Mouse (Mus musculus) CD4-positive, CD25-positive, alpha-beta regulatory T cell, adult 4 months (primary cell): ENCODE measurements around the gene Gm14226. TPM values are rescaled to one million over a fixed set of nuclear protein-coding genes. Genes with fewer than 3 reads are reported as not detected.
A peak's percentile ranks its signal among the peaks of the same experiment; 100 is the strongest.
"Not testable (repeated sequence)": the region's sequence is repeated elsewhere in the genome, so short reads cannot be mapped to it uniquely, and the experiment has no call there.

Experiments used
- ATAC-seq: one replicate; pipeline ENCODE4 v1.8.0; 2017
- polyA plus RNA-seq, 2 experiments: library from polyadenylated mRNA; unstranded; fragments of 100-300 nt; shearing (Covaris generic); gene quantifications; one replicate each; pipeline ENCODE4 v1.2.1; 2017

The Gm14226 gene
- polyA plus RNA-seq, result not detected

DNA sequence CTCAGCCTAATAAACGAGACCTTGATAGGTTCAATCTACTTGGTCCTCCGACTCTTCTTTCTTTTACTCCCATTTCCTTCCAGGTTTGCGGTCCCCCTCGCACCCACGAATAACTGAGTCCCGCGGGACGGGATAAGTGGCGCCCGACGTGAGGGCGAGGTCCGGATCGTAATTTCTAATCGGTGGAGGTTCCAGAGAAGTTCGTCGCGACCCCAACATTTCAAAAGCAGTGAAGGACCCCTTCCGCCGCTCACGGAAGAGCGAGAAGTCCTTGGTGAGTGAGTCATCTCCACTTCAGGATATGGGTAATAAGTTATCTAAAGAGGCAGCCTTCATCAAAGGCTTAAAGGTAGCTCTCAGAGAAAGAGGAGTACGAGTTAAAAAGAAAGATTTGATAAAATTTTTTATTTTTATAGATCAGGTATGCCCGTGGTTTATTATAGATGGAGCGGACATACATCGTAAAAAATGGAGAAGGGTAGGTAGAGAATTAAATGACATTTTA is at the start of gene Gm14226:
Gene Gm14226, plus strand, starts transcription at position 16 of the 505 bp plus-strand sequence.
- ATAC-seq, result not testable (repeated sequence)

DNA sequence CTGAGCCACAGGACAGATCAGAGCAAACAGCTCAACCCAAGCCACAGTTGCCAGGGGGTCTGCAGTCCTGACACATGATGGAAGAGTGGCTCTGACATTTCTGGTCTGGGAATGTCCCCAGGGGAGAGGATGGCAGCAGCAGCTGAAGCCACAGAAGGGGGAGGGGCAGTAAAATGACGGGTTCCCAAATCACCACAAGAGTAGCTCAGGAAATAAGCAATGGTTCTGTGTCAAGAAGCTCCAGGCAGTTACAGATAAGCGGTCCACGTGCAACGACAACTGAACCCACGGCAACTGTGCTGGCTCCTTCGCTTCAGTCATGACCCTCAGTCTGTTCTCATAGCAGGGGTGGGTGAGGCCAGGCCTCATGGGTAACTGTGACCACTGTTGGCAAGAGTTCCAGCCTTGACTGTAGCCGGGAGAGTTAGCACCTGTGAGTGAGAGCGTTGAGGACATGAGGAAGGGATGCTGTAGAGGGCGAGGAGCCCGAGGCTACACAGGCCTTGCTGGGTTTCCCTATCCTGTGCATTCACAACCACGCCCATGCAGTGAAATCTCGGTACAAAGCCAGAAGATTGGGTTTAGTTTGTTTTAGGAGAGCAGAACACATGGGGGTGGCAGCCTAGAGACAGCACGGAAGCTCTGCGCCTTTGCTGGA is 48.2 kb upstream of the Gm14226 start:
- not testable (repeated sequence) for ATAC-seq

DNA sequence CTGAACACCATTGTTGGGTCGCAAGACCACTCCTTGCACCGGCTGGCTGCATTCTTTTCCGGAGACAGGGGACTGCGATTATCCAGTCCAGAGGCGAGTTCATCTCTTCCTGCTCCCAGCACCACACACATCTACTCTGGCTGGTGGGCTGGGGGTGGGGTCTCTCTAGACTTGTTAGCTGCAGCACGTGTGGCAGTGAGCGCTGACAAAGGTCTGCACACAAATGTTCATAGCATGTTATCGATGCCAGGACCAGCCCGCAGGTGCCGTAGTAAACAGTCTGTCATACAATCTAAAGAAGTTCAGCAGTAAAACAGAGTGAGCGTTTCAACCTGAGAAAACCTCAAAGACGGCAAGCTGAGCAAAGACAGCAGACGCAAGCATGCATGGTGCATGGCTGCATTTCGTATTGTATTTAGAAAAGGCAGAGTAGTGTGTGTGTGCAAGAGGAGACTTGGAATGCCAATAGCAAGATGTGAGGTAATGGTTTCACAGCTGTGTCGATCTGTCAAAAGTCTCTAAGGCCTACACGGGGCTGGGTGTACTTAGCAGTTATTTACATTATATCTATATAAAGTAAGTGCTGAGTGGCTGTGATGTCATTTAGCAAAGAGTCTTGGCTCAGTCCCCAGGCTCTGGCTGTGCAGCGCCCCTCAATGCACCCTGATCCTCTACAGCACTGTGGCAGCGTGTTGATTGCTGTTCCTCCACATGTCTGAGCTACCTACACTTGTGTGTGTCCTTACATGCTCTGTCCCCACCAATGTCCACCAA is 46.0 kb upstream of the Gm14226 start:
- no peak for ATAC-seq

DNA sequence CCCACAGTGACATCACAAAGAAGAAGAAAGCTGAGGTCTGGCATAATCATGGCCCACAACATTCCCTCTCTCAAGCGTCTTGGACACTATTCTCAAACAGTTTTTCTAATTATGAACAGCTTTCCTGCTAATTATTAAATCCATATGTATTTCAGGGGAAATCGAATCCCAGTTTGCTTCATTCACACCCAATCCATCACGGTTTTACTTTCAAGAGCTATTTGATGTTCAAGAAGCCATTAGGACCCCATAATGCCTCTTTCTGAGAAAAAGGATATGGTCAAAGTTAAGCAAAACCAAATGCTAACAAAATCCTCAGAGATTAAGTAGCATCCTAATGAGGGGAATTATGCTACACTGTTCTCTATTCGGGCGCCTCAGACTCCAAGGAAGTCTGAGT is 45.1 kb upstream of the Gm14226 start:
- ATAC-seq, result no peak

DNA sequence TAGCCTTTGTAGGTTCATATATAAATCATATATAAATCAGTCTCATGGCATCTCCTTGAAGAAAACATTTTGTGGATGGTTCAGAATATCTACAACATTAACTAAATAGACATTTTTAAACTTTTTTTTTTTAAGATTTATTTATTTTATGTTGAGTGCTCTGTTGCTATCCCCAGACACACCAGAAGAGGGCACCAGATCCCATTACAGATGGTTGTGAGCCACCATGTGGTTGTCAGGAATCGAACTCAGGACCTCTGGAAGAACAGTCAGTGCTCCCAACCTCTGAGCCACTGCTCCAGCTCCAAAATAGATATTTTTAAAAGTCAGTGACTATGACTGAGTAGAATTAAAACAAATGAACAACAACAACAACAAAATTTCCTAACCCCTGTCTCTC is 31.5 kb upstream of the Gm14226 start:
- no peak for ATAC-seq

DNA sequence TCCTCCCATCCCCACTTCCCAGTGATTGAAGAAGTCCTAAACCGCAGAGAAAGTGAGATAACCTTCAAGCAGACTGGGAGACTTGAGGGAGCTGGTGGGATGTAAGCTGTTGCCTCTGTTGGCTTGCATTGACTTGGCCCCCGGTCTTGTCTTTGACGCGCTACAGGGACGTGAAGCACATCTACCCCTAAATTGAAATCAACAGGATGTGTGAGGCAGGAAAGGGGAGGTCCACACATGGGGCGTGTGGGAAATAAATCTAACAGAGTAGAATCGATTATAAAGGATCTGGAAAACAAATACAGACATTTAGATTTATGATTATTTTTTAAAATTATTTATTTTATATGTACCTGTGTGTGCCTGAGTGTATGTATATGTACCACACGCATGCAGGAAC is 26.7 kb upstream of the Gm14226 start:
- peak; percentile 90 for ATAC-seq

DNA sequence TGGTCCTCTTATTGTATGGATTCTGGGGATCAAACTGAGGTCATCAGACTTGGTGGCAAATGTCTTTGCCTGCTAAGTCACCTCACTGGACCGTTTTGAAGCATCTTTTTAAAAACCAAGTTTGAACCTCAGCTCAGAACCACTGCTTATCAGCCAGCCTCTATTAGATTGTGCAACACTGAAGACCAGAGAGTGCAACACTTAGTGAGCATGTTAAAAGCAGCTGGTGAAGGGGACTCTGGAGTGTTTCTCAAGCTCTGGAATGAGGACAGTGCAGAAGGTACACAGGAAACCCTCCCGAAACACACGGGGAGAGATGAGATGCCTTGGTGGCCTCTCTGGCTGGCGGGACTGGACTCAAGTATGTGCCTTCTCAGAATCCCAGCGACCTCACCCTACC is 26.0 kb upstream of the Gm14226 start:
- ATAC-seq, result no peak

DNA sequence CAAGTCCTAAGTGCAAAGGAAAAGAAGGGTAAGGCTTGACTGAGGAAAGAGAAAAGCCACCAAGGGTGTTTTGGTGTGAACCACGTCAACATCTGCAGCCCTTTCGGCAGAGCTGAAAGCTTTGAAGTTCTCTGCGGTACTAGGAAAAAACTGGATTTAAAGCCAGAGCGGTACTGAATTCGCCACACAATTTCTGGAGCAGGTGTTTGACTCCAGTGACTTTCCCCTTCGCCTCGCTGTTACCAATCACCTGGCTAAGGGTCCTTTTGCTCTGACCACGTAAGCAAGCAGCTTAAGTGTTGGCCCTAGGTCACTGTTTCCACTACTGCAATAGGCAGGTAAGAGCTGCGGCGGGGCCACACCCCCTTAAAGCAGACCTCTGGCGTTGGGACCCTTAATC is 12.6 kb upstream of the Gm14226 start:
- no peak for ATAC-seq

DNA sequence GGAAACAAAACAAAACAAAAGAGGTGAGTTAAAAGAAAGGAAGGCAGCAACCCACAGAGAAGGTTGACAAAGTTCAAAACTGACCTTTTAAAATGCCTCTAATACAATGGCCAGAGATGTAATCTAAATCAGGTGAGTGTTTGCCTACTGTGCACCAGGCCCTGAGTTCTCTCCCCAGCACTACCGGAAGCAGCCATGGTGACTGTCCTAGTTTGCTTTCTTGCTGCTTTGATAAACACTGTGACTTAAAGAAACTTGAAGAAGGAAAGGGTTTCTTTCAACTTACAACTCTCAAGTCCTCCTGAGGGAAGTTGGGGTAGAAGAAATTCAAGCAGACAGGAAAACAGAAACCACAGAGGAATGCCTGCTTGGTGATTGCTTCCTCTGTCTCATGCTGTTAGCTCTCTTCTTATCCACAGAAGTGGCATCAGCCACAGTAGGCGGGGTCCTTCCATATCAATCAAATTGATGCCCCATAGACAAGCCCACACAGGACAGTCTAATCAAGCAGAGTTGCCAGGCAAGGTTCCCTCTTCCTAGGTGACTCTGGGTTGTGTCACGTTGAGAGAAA is 6.9 kb upstream of the Gm14226 start:
- ATAC-seq, result no peak

DNA sequence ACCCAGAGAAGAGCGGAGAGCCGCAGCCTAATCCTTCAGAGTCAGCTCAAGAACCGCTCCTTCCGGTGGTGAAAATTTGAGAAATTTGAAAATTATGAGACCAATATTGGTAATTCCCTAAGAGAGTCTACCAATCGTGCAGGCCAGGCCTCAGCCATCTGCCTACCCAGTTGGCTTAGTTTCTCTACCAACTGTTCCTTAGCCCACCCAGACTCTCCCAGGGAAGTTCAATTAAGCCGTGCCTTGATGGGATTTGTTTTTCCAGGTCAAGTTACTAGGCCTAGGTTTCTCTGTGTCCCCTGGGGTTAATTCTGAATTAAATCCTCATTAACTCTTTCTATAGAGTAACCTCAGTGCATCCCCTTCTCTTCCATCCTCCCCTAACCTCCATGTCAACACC is 5.1 kb upstream of the Gm14226 start:
- no peak for ATAC-seq

DNA sequence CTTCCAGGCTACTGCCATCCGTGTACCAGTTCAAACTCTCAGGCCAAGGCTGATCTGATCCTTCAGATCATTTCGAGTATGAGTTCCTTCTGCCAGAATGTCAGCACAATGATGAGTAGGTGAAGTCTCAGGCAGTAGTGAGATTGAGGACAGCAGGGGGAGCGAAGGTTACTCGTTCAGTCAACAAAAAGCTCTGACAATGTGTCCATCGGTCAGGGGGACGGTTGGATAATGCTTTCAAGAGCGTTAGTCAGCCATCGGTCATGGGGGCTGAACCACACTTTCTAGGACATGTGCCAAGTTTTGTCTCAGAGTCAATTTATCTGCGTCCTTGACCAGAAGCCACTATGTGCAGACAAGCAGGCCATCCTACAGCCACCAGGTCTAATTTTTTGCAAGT is 1.3 kb upstream of the Gm14226 start:
- not testable (repeated sequence) for ATAC-seq

DNA sequence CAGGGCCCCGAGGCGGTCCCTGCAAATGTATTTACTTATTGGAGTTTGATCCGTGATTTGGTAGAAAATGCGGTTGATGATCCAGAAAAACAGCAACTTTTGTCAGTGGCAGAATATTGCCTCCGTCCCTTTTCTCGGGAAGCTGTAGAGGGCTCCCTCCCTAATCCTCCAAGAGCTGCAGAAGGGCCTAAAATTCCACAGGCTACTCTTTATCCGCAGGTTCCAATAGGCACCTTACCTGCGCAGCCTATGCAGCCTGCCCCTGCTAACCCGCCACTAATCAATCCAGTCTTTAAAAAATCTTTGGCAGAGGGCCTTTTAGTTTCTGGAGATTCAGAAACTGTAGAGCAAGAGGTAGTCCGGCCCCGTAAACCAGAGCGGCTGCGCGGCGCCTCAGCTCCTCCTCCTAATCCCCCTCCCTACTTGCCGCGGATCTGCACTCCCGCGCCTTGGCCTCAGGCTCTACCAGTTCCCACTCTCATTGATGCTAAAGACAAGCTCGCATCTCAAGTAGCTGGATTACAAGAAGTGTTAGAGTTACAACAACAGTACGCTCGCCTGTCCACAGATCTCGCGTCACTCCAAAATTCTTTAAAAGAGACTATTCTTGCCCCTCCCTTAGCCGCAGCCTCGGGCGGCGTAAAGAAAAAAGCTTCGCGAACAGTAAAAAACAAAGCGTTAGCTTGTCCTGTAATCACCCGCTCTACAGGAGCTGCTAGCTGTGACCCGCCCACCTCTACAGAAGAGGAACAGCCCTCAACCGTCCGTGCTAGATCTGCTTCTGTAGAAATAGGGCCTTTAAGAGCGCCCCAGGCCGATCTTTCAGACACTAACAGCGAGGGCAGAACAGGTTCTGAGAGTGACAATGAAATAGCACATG is 936 bp downstream of the Gm14226 start:
- peak; percentile 85 for ATAC-seq

DNA sequence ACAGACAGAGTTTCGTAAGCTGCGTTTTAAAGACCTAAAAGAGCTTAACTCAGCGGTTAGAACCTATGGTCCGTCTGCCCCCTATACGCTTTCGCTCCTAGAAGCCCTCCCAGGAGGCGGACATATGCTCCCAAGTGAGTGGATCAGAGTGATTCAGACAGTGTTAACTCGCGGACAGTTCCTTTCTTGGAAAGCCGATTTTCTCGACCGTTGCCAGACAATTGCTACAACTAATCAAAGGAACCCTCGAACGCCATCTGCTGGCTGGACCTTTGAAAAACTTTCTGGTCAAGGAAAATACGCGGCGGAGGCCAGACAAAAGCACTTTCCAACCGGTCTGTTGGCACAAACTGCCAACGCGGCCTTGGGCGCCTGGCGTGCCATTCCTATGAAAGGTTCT is 1.6 kb downstream of the Gm14226 start:
- peak; percentile 40 for ATAC-seq

DNA sequence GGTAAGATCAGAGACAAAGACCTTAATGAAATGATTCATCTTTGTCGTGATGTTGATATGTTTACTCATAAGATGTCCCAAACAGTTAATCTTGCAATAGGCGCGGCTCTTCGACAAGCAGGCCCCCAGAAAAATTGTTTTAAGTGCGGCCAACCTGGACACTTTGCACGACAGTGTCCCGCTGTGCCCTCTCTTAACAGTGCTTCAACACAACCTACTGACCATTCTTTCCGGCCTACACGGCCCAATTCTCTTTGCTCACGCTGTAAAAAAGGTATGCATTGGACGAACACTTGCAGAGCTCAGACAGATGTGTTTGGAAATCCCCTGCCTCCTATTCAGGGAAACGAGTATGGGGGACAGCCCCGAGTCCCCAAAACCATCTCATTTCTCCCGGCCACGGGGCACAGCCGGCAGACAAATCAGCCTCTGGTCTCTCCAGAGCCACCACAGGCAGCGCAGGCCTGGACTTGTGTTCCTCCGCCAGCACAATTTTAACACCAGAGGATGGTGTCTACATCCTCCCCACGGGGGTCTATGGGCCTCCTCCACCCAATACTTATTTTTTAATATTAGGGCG is 2.3 kb downstream of the Gm14226 start:
- ATAC-seq, result not testable (repeated sequence)

DNA sequence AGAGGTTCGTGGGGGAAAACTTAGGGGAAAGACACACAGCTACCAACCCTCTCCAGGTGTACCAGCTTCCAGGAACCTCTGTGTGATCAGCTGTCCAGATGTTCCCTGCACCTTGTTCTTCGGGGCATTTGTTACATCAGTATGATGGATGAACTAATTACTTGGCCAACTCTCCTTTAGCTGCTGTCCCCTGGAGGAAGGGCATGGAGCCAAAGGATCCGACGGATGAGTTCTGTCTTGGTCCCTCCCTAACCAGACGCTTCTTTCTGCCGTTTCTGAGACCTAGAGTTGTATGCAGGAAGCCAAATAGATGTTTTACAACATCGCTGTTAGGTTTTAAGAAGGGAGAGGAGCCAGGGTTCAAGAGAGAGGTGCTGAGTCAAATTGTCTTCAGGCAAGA is 12.8 kb downstream of the Gm14226 start:
- no peak for ATAC-seq

DNA sequence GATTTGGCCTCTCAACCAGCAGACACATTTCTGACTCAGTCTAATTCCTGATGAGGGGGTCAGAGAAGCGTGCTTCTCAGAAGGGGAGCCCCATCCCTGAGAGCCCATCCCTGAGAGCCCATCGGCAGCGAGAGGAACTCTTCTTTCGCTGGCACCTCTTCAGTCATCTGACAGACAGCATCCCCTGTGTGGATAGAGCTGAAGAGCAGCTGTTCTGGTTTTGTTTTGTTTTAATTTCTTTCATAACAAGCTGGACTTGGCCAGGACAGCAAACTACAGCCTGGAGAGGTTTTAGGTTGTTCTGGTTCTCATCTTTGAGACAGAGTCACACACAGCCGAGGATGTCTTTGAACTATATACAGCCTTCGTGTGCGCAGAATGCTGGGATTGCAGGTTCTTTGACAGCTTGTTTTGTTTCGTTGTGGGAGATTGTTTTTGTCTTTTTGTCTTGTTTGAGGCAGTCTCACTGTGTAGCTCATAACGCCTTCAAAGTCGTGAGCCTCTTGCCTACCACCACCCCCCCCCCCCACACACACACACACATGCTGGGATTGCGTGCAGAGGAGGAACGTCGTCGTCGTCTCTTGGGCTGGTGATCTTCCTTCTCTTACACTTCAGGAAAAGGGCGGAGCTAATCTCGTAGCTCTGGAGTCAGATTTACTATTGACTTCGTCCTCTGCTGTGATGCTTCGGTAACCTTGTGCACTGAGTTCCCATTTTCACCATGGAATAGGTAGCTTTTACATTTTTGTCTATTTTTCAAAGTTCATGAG is 15.1 kb downstream of the Gm14226 start:
- peak; percentile 17 for ATAC-seq

DNA sequence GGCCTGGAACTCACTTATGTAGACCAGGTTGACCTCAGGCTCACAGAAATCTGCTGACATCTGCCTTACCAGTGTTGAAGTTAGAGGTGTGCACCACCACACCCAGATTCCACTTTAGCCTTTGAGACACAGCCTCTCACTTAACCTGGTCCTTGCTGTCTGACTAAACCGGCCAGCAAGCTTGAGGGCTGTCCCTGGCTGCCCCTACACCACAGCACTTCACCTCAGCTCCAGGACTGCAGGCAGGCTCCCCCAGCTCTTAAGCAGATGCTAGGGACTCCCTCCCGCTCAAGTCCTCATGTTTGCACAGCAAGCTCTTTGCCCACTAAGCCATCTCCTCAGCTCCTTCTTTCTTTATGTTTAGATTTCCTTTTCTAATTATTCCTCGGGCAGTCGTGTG is 21.9 kb downstream of the Gm14226 start:
- ATAC-seq, result no peak

DNA sequence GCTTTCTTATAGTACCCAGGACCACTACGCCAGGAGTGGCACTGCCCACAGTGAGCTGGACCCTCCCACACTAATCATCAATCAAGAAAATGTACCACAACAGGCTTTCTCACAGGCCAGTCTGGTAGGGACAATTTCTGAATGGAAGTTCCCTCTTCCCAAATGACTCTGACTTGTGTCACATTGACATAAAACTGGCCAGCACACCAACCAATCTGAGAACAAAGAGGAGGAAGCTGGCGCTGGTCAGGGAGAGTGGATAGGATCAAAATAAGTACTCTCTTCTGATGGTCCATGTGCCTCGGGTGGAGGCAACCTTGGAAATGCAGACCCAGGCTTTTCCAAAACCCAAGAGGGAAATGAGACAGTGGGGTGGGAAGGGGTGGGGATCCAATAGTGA is 26.5 kb downstream of the Gm14226 start:
- no peak for ATAC-seq

DNA sequence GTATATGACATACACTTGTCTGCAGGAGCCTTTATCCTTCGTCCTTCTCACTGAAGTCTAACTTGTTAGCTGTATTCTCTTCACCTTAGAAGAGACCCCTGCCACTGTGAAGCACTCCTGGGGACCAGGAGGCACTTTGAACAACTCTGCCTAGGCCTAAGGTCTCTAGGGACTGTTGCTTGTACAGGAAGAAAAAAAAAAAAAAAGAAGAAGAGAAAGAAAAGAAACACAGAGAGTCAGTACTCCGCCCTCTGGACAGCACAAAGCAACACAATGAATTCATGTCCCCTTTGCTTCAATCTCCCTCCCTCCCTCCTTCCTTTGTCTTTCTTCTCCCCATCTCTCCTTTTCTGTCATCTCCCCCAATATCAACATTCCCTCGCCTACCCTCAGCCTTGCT is 27.0 kb downstream of the Gm14226 start:
- ATAC-seq, result no peak

DNA sequence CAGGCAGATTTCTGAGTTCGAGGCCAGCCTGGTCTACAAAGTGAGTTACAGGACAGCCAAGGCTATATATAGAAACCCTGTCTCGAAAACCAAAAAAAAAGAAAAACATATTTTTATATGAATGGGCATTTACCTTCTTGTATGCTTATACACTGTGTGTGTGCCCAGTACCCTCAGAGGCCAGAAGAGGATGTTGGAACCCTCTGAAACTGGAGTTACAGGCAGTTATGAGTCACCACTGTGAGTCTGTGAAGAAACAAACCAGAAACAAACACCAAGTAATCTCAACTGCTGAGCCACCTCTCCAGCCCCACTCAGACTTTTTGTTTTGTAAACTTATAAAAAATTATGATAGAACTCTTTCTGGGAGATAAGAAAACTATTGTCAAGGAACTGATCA is 28.7 kb downstream of the Gm14226 start:
- ATAC-seq, result no peak

DNA sequence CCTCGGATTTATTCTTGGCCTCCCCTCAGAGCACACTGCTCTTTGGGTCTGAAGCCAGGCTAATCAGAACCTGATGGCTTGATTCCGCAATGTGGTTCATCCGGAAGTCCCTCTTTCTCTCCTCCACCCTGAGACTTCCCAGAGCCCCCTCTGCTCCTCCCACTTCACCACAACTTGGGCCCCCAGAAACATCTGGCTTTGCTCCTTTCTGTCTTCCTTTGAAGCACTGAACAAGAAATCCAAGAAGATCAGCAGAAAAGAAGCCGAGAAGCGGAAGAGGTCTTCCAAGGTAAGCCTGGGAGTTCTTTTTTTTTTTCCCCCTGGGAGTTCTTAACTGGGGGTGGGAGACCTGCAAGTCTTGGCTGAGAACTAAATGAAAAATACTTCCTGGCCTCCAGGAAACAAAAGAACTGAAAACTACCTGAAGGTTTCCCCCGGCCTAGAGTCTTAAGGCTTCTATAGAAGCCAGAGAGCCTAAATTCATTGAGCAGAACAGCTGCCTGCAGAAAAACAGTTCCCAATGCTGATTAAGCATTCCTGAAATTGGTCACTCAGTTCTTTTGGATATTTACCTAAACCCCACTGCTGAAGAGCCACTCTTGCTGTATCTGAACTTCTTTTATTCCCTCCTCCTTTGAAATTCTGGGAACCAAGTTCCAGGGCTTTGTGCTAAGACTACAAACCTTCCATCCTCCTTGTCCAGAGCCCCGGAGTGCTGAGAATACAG is 29.5 kb downstream of the Gm14226 start:
- ATAC-seq, result no peak
